Mouse (Mus musculus): ENCODE results near the gene Lsamp. TPM values are rescaled to one million over a fixed set of nuclear protein-coding genes. Genes with fewer than 3 reads are reported as not detected.

Lsamp gene
- polyA plus RNA-seq, 1 experiment from 2014 or later, result not detected

DNA sequence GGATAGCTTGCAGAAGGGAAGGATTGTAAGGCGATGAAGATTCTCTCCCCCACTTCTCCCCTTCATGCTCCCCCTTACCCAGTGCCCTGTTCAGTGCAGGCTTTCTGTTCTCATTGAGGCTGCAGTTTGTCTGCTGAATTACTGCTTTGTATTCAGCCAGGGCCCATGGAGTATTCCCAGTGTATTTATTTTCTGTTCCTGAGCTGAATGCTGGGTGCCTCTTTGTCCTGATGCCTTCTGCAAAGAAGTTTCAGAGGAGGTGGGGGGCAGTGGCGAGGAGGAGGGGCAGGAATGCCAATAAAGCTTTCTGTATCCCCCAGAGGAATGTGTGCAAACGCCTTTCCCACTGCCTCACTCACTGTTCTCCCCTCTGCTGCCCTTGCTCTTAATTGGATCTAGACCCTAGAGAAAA lies 1567.7 kb downstream of the Lsamp start:
- 26% methylated on average over 3 of the region's 3 CpGs for WGBS (ENCODE audit: missing documents)
- H3K79me2 ChIP-seq (ENCODE audit: inconsistent target), result no peaks in the 10 kb centered on the region
- no peak overlapping the region for H3K27ac ChIP-seq
- H3K4me3 ChIP-seq (ENCODE audit: inconsistent target), result no peak overlapping the region
- H3K36me3 ChIP-seq (ENCODE audit: inconsistent target), result no peaks in the 10 kb centered on the region

DNA sequence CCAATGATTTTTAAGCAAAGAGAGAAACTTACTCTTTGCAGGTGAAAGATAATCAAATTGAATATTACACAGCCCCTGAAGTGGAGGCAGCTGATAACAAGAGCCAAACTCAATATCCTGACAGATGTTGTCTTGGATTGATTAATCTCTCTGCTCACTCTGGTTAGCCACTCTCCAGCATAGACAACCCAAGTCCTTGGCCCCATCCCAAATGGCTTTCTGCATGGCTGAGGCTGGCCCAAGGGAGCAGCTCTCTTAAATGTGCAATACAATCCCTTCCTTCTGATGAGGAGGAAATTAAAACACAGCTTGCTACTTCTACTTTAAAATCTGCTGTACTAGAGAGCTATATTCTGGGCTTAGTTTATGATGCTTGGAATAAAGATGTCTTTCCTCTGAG lies 1572.9 kb downstream of the Lsamp start:
- H3K27ac ChIP-seq, result no peak overlapping the region
- H3K79me2 ChIP-seq (ENCODE audit: inconsistent target), result no peaks in the 10 kb centered on the region
- no peaks in the 10 kb centered on the region for H3K36me3 ChIP-seq (ENCODE audit: inconsistent target)
- H3K4me3 ChIP-seq (ENCODE audit: inconsistent target), result no peak overlapping the region

DNA sequence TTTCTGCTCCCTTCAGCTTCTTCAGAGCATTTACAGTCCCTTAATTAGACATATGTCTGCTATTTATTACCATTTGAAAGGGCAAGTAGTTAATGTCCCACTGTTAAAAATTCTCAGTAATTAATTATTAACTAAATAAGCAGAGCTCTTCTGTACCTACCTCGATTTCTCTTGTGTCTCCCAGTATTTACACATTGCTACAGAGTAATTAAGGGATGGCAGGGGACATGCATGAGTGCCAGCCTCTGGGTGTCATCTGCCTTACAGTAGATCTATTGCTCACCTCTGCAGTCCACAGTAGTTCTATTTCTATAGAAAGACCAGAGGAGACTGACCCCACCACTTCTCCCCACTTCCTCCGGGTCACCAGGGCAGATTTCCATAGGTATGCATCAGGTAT lies 1581.1 kb downstream of the Lsamp start:
- no peaks in the 10 kb centered on the region for H3K36me3 ChIP-seq (ENCODE audit: inconsistent target)
- 63% methylated on average over 2 of the region's 2 CpGs for WGBS (ENCODE audit: missing documents)
- no peak overlapping the region for H3K4me3 ChIP-seq (ENCODE audit: inconsistent target)
- no peaks in the 10 kb centered on the region for H3K79me2 ChIP-seq (ENCODE audit: inconsistent target)
- H3K27ac ChIP-seq, result no peak overlapping the region

DNA sequence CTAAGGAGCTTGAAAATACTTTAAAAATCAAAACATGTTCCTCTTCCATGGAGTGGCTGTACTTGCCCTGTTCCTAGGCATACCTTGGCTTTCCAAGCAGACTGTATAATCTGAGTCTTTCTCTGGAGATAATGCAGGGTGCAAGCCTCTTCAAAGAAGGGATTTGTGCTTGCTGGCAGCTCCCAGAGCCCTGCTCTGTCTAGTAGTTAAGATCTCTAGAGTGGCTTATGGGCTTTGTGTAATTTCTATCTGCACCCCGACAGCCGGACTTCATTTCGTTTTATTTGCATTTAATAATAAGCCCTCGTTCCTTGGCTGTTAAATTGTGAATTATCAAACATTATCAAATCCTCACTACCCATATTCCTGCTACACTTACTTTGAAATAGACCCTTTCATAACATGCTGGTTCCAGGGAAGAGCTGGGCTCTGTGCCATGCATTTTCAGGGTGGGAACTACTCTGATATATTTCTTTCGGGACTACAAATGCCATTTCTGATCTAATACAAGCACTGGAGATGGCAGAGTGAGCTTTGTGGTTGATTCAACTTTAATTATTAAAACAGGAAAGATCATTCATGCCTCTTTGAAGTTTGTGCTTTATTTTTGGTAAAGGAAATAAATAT lies 1604.6 kb downstream of the Lsamp start:
- Histone ChIP-seq H3K36me3 (ENCODE audit: inconsistent target) (no peaks in the 10 kb centered on the region), H3K27ac (no peak overlapping the region), H3K79me2 (ENCODE audit: inconsistent target) (no peaks in the 10 kb centered on the region), H3K4me3 (ENCODE audit: inconsistent target) (no peak overlapping the region)
- WGBS (ENCODE audit: missing documents), result 83% methylated on average over 5 of the region's 5 CpGs

DNA sequence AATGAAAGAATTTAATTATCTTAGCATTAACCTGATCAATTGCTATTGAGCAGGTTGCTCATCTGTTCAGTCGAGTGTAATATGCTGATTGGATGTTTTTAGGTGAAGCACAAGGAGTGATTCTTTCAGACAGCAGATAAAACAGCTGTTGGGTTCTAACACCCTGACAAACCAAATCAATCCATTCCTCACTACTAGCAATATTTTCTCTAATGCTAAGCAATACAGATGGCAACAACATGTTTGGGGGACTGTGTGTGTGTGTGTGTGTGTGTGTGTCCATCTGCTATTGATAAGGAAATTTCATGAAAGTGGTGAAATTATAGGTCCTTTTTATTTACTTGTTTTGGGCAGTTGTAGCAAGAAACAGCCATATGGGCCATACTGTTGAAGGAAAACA lies 1628.1 kb downstream of the Lsamp start:
- Histone ChIP-seq H3K27ac (no peak overlapping the region), H3K4me3 (ENCODE audit: inconsistent target) (no peak overlapping the region), H3K79me2 (ENCODE audit: inconsistent target) (no peaks in the 10 kb centered on the region), H3K36me3 (ENCODE audit: inconsistent target) (no peaks in the 10 kb centered on the region)
- 70% methylated on average over 1 of the region's 1 CpGs for WGBS (ENCODE audit: missing documents)

DNA sequence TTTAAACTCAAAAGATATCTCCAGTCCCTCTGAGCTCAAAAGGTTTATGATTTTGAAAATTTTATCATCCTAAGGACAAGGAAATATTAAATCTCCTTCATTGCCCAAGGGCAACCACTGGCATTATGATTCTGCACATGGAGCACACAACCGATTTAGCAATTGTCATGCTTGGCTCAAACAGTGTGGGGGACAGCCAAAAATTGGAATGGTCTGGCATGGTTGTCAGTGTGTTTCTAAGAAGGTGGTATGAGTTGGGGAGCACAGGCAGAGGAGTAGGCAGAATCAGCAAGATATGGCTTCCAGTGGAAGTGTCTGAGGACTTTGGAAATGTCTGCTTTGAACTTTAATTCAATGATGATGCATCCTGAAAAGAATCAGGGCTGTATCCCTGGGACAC lies 1639.7 kb downstream of the Lsamp start:
- no peaks in the 10 kb centered on the region for H3K79me2 ChIP-seq (ENCODE audit: inconsistent target)
- WGBS (ENCODE audit: missing documents), result 100% methylated on average over 1 of the region's 1 CpGs
- no peak overlapping the region for H3K27ac ChIP-seq
- H3K4me3 ChIP-seq (ENCODE audit: inconsistent target), result no peak overlapping the region
- H3K36me3 ChIP-seq (ENCODE audit: inconsistent target), result no peaks in the 10 kb centered on the region

DNA sequence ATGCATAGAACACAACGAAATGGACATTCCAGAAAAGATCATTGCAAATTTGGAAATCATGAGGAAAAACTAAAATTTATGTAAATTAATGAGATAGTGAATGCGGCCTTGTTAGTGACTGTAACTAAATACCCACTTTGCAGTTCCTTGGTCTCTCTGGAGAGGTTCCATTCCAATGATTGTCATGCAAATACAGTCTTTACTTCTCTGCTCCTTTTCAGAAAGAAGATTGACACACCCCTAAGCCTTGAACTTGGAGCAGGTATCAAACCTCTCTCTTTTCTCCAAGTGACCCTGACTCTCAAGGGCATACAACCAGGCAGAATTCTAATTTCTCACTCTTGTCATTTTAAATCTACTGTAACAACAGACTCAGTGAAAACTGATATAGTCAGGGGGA lies 1649.7 kb downstream of the Lsamp start:
- Histone ChIP-seq H3K4me3 (ENCODE audit: inconsistent target) (no peak overlapping the region), H3K36me3 (ENCODE audit: inconsistent target) (no peaks in the 10 kb centered on the region), H3K79me2 (ENCODE audit: inconsistent target) (no peaks in the 10 kb centered on the region), H3K27ac (no peak overlapping the region)
- 63% methylated on average over 2 of the region's 2 CpGs for WGBS (ENCODE audit: missing documents)

DNA sequence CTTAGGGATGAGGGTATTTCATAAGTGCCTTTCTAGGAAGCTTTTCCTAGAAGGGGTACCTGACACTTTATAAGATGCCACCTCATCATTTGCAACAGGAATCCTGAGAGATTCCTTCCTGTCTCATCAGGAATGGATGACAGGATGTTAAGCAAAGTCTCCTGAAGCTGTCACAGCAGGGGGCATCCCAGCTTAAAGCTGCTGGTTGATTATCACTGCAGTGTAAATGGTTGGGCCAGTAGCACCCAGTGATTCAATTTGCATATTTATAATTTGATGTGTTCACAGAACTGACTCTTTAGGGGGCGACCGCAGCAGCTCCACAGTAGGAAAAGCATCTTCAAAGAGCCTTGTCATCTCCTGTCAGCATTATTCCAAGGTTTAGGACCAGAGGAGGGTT lies 1656.7 kb downstream of the Lsamp start:
- H3K27ac ChIP-seq, result no peak overlapping the region
- H3K36me3 ChIP-seq (ENCODE audit: inconsistent target), result no peaks in the 10 kb centered on the region
- H3K79me2 ChIP-seq (ENCODE audit: inconsistent target), result no peaks in the 10 kb centered on the region
- WGBS (ENCODE audit: missing documents), result 83% methylated on average over 2 of the region's 2 CpGs
- H3K4me3 ChIP-seq (ENCODE audit: inconsistent target), result no peak overlapping the region

DNA sequence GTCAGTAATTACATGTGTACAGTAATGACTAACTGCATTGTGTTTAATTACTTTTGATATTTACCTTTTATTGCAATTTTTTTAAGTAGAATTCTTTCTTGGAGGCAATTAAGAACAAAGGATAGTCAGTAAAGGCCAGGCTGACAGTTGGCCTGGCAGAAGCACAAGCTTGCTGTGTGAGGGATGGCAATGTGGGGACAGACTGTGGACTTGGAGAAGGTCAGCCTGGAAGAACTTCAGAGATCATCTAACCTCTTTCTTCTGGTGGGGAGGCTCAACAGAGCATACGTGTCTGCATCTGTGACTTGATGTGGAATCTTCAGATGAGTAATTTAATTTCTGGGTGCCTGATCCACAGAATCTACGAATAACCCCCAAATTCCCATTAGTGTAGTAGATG lies 1669.1 kb downstream of the Lsamp start:
- H3K36me3 ChIP-seq (ENCODE audit: inconsistent target), result no peaks in the 10 kb centered on the region
- no peak overlapping the region for H3K4me3 ChIP-seq (ENCODE audit: inconsistent target)
- H3K79me2 ChIP-seq (ENCODE audit: inconsistent target), result no peaks in the 10 kb centered on the region
- no peak overlapping the region for H3K27ac ChIP-seq
- WGBS (ENCODE audit: missing documents), result 93% methylated on average over 2 of the region's 2 CpGs

DNA sequence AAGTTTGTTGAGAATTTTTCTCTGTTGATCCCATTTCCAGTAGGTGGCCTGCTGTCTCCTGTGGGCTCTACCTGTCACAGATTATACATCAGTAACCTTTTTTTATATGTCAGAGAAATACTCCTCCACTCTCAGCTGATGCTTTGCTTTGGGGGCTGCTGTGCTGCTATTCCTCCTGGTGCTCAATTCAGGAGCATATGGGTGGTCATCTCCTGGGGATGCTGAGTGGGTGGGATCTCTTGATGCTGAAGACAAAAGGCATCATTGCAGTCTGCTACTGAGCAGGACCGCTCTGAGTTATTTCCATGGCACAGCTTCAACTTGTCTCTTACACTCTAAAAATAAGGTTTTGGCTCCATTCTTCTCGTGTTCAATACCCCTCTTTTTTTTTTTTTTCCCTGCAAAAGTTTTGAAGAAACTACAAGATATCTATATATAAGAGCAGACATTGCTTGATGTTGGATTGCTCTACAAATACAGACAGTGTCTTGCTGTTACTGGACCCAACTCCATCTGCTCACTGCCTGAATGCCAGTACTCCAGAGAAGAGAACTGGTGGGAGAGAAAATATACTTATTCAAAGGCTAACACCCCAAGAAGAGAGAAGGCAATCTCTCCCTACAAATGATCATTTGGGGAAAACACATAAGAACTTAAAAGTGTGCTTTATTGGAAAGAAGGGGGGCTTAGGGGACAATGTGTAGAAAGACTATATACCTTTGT lies 1690.3 kb downstream of the Lsamp start:
- Histone ChIP-seq H3K4me3 (ENCODE audit: inconsistent target) (no peak overlapping the region), H3K27ac (no peak overlapping the region), H3K36me3 (ENCODE audit: inconsistent target) (no peaks in the 10 kb centered on the region), H3K79me2 (ENCODE audit: inconsistent target) (no peaks in the 10 kb centered on the region)
- 66% methylated on average over 2 of the region's 2 CpGs for WGBS (ENCODE audit: missing documents)

DNA sequence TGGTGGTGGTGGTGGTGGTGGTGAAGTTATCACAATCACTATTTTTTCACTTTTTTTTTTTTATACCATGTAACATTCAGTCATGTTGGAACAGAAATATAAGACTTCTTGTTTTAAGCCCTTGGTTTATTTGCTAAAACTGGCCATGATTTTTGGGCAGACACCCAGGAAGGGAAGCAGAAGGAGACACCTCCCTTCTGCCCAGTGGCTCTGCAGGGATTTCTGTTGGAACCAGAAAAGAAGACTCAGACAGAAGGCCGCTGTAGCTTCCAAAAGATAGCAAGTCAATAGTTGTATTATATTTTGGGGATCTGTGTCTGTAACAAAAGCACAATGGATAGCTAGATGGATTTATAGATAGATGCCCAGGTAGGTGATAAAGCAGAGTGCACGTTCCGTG lies 1691.6 kb downstream of the Lsamp start:
- H3K36me3 ChIP-seq (ENCODE audit: inconsistent target), result no peaks in the 10 kb centered on the region
- H3K27ac ChIP-seq, result no peak overlapping the region
- 80% methylated on average over 3 of the region's 3 CpGs for WGBS (ENCODE audit: missing documents)
- no peaks in the 10 kb centered on the region for H3K79me2 ChIP-seq (ENCODE audit: inconsistent target)
- no peak overlapping the region for H3K4me3 ChIP-seq (ENCODE audit: inconsistent target)

DNA sequence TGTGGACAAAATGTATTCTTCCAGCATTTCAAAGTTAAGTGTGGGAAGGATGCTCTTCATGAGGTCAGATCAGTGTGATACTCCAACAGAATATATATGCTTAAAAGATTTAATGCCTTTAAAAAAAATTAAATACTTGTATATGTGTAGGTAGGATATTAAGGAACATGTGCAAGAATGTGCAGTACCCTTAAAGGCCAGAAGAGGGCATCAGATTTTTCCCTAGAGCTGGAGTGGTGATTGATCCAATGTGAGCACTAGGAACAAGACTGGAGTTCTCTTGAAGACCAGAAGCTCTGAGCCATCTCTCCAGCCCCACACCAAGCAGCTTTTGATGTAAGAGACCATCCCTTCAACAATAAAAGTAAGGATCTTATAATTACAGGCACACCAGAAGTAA lies 1708.3 kb downstream of the Lsamp start:
- Histone ChIP-seq H3K4me3 (ENCODE audit: inconsistent target) (no peak overlapping the region), H3K79me2 (ENCODE audit: inconsistent target) (no peaks in the 10 kb centered on the region), H3K27ac (no peak overlapping the region), H3K36me3 (ENCODE audit: inconsistent target) (no peaks in the 10 kb centered on the region)

DNA sequence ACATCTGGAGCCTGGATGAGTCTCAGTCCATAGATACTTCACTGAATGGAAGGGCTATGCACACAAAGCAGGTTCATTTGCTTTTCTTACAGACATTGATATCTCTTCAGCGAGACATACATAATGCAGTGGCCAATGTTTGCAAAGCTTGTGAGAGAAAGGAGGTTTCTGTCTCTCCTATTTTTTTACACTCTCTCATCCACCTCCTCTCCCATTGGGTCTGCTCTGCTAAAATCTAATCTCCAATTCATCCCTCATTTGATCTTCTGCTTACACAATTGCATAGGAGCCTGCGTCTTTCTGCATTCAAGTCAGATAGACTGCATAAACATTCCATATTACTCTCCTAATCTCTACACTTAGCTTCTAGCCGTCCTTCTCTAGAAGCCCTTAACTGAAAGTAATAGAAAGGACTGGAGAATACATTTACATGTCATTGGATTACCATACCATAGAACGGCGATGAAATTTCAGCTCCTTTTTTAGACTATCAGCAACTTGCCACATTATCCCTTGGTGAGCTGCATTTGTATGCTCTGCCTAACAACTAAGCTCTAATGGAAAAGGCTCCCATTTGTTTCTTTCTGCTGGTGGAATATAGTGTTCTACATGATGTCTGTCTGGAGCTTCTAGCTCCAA lies 1717.7 kb downstream of the Lsamp start:
- 95% methylated on average over 5 of the region's 5 CpGs for WGBS (ENCODE audit: missing documents)
- Histone ChIP-seq H3K27ac (no peak overlapping the region), H3K4me3 (ENCODE audit: inconsistent target) (no peak overlapping the region), H3K36me3 (ENCODE audit: inconsistent target) (no peaks in the 10 kb centered on the region), H3K79me2 (ENCODE audit: inconsistent target) (no peaks in the 10 kb centered on the region)

DNA sequence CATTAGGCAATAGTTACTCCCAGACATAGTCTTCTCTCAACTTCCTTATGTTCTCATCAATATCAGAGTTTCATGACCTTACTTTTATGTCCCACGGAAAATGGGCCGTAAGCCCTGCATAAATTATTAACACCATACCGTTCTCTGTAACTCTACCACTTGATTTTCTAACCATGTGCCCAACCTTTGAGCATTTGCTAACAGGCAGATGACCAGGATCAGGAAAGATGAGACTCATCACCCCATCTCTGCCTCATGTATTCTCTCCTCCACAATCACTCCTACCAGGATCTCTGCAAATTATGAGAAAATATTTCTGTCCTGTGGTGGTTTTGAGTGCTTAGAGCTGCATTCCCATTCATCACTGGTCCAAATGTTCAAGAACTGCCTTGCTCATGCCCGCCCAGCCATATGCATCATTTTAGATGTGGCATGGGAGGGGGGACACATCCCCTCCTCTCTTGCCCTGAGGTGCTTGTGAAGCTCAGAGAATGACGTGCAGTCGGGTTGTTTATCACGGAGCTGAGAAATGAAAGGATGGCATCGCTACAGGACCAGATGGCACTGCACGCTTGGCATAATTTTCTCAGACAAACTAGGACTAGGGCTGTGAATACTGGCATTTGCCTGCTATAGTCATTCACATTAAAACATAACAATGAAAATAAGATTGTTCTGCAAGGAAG lies 1744.9 kb downstream of the Lsamp start:
- no peak overlapping the region for H3K4me3 ChIP-seq (ENCODE audit: inconsistent target)
- 93% methylated on average over 9 of the region's 9 CpGs for WGBS (ENCODE audit: missing documents)
- no peaks in the 10 kb centered on the region for H3K79me2 ChIP-seq (ENCODE audit: inconsistent target)
- no peak overlapping the region for H3K27ac ChIP-seq
- H3K36me3 ChIP-seq (ENCODE audit: inconsistent target), result no peaks in the 10 kb centered on the region

DNA sequence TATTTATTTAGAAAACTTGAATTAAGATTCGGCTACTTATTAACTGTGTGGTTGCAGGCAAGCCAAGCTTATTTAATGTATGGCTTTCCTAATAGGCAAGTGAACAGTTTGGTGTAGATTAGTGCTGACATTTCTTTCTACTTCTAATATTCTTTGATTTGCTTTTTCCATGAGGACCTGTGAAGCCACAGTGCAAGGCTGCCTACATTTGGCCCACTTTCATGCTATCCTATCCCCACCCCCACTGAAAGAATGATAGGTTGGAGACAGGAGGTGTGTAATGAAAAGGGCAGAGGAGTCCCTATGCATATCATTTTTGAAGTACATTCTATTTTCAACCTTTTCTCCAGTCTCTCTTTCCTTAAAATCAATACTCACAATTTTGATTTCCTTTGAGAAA lies 1745.8 kb downstream of the Lsamp start:
- Histone ChIP-seq H3K27ac (no peak overlapping the region), H3K79me2 (ENCODE audit: inconsistent target) (no peaks in the 10 kb centered on the region)
- 92% methylated on average over 1 of the region's 1 CpGs for WGBS (ENCODE audit: missing documents)

More for the DNA sequence above, 1745.8 kb downstream of the Lsamp start:
- Histone ChIP-seq H3K4me3 (ENCODE audit: inconsistent target) (no peak overlapping the region), H3K36me3 (ENCODE audit: inconsistent target) (no peaks in the 10 kb centered on the region)

All from macrophage (primary cell).